Mouse (Mus musculus) heart, adult 8-10 months (tissue): ENCODE results near the gene Rtn4rl1. TPM values are rescaled to one million over a fixed set of nuclear protein-coding genes. Genes with fewer than 3 reads are reported as not detected.

Experiments
- DNase-seq: peaks from one replicate; pipeline ENCODE4 v3.0.0; 2022; ENCODE audit warnings: low spot score
- total RNA-seq, 4 experiments: library from RNA; stranded (reverse); gene quantifications; 2 replicates each; pipeline ENCODE4 v1.2.4; 2022

Rtn4rl1 gene
- 1 to 10 TPM; 5.2 to 7.9 (median 6.8) TPM for total RNA-seq

GRCm38 (mm10) chr11:75193256-75194071 is at the start of gene Rtn4rl1:
Rtn4rl1 (plus strand) TSS chr11:75193783.
- DNase-seq = peak; percentile 61

- DNase-seq = no peak
These were observed 47.7 kb upstream of the Rtn4rl1 start for GRCm38 (mm10) chr11:75145841-75146240.

GRCm38 (mm10) chr11:75147106-75147845 is 46.3 kb upstream of the Rtn4rl1 start:
- DNase-seq = no peak

DNA sequence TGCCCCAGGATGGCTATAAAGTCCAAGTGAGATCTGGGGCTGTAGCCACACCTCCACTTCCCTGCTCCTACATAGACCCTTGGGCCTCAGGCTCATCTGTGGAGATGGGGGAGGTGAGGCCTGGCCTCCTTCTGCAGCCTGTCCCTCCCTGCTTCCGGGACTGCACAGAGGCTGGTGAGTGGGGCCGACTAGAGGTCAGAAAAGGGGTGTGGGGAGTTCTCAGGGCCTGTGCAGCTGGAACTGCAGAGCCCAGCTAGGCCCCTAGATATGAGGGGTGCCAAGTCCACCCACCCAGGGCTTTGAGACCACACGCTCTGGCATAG is 45.8 kb upstream of the Rtn4rl1 start:
- no peak for DNase-seq

DNA sequence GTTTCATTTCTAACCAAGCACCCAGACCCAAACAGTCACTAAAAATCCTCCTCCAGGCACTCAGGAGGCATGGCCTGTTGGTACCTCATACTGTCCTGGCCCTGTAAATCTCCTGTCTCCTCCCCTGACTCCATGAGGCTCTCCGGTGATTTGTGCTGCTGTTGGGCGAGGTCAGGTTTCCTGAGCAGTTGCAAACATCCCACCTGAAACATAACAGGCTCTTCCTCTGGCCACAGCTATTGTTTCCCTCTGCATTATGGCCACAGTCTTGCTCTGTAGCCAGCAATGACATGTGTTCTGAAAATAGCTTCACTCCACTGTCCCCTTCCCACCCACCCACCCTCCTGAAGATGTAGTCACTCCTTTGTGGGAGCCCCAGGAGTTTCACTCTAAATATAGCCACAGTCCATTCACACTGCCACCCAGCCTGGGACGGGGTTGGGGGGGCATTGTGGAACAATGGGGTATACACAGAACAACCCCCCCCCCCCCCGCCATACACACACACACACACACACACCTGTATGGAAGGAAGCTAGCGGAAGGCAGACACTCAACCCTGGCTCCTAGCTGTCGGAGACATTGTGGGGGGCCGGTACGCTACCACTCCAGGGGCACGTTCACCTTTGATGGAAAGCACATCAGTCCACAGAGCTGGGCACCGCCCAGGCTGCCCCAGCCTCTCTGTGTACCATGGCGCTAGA is 45.1 kb upstream of the Rtn4rl1 start:
- peak; percentile 6 for DNase-seq

DNA sequence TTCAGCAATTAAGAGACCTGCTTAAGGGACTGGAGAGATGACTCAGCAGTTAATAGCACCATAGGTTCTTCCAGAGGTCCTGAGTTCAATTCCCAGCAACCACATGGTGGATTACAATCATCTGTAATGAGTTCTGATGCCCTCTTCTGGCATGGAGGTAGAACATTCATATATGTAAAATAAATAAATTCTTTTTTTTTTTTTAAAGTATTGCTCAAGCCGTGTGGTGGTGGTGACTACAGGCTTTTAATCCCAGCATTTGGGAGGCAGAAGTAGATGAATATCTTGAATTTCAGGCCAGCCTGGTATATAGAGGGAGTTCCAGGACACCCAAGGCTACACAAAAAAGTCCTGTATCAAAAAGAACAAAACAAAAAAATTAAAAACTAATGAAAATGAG is 43.2 kb upstream of the Rtn4rl1 start:
- DNase-seq = no peak

GRCm38 (mm10) chr11:75152603-75153557 is 40.7 kb upstream of the Rtn4rl1 start:
- peak; percentile 60 for DNase-seq

DNA sequence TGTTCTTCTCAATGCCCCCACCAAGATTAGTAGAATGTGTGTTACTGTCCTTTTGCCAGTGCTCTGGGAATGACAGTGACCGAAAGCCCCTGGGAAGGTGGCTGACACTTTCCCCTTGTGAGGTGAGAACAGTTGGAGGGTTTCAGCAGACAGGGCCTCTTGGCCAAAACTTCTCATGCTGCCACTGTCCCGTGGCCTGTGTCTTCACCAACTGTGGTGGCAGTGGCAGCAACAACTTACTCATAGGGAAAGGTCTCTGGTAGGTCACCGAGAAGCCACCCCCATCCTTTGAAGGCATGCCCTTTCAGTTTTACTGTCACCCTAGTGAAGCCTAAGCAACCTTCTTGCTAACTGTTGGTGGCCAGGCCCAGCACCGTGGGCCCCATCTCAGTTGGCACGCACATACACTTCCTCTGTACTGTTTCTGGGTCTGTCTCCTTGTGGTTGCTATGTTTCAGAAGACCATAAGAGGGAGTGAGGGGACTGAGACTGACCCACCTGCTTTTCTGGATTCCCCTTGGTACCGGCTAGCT is 39.5 kb upstream of the Rtn4rl1 start:
- DNase-seq = peak; percentile 5

DNA sequence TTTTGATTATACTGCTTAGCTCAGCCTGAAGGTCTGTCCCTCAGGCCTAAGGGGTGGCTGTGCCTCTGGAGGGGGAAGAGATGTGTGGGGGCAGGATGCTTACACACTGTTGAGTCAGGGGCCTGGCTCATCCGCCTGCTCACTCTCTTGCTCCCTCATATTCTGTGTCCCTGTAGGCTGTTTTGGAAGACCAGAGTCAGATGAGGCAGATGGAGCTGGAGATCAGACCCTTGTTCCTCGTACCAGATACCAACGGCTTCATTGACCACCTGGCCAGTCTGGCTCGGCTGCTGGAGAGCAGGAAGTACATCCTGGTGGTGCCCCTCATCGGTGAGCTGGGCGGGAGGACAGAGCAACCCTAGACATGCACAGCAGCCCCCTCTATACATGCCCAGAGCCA is 37.6 kb upstream of the Rtn4rl1 start:
- no peak for DNase-seq

GRCm38 (mm10) chr11:75156416-75156815 is 37.2 kb upstream of the Rtn4rl1 start:
- DNase-seq = peak; percentile 20

GRCm38 (mm10) chr11:75157037-75157436 is 36.5 kb upstream of the Rtn4rl1 start:
- peak; percentile 51 for DNase-seq

GRCm38 (mm10) chr11:75157901-75158300 is 35.7 kb upstream of the Rtn4rl1 start:
- peak; percentile 7 for DNase-seq

- peak; percentile 36 for DNase-seq
These were observed 35.2 kb upstream of the Rtn4rl1 start for GRCm38 (mm10) chr11:75158432-75158831.

DNA sequence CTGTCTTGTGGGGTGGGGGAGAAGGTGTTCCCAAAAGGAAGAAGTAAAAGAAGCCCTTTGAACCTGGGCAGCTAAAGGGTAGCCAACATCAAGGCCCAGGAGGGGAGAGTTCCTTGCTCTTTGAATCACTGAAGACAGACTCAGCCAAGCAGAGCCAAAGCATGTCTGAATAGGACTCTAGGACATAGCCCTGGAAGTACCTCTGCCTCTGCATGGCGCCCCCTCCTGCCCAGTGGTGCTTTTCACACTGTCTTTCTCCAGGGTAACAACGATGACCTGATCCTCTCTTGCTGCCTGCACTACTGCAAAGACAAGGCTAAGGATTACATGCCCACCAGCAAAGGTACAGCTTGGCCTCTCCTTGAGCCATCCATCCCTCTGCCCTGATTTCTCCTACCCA is 34.0 kb upstream of the Rtn4rl1 start:
- no peak for DNase-seq

DNA sequence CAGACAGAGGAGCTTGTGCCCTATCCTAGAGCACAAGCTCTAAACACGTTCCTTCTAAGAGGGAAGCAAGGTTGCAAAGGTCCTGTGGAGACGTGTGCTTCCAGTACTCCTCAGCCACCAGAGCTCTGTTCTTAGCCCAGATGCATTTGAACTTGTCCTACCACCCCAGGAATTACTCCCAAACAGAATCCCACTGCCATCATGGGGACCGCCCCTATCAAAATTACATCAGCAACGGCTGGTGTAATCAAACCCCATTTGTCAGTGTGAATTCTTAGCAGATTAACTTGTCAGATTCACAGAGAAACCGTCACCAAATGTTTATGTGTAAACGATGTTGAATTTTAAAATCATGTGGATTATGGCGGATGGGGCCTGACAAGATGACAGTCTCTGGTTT is 32.6 kb upstream of the Rtn4rl1 start:
- DNase-seq = no peak

- peak; percentile 16 for DNase-seq
These were observed 32.1 kb upstream of the Rtn4rl1 start for GRCm38 (mm10) chr11:75161417-75162008.

DNA sequence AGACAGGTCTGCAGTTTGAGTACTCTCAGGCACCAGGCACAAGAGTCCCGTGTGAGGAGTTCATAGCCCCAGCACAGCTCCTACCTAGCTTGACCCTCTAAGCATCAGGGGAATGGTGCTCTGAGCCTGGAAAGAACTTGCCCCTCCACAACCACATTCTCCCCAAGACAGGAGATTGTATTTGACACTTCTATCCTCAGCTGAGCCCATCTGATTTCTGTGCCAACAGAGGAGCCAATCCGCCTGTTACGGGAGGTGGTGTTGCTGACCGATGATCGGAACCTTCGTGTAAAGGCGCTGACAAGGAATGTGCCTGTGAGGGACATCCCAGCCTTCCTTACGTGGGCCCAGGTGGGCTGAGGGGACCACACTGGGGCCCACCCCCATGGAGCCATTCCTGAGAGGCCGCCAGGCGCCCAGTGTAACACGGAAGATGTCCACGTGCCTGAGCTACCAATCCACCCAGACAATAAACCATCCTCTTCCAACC is 30.9 kb upstream of the Rtn4rl1 start:
- DNase-seq = no peak

- peak; percentile 14 for DNase-seq
These were observed 30.2 kb upstream of the Rtn4rl1 start for GRCm38 (mm10) chr11:75163379-75163778.

GRCm38 (mm10) chr11:75164051-75164450 is 29.5 kb upstream of the Rtn4rl1 start:
- DNase-seq = no peak

DNA sequence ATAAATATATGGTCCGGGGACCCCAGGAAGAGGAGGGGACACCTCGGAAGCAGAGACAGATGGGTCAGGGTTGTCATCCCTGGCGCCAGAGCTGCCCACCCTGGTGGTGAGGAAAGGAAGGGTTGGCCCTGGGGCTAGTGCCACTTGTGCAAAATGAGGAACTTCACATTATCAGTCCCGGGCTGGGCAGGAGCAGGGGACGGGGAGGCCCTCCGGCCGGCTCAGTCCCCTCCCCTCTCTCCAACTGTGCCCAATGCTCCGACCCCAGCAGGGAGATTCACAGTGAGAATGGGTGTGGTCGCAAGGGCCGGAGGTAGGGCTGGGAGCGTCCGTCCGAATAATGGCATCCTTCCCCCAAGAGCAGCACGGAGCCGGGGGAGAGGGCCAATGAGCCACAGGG is 28.8 kb upstream of the Rtn4rl1 start:
- DNase-seq = peak; percentile 16
